Mouse (Mus musculus) intestine, embryonic 16.5 days (tissue): ENCODE measurements around the gene Itgb2l. TPM values are rescaled to one million over a fixed set of nuclear protein-coding genes. Genes with fewer than 3 reads are reported as not detected.

Source experiments
- ATAC-seq: fragments of 200-750 bp; cut with Nextera tagmentation; 2 replicates; pipeline ENCODE4 v1.8.0; 2017; ENCODE audit warnings: moderate TSS enrichment, moderate library complexity
- H3K27ac ChIP-seq: fragments of 300-500 bp; sonication (generic); 2 replicates; pipeline ENCODE4 v1.5.1; 2014; ENCODE audit warnings: mild to moderate bottlenecking, low read length
- H3K27me3 ChIP-seq: fragments of 300-500 bp; sonication (generic); replicated peaks from 2 replicates; pipeline ENCODE4 v1.6.1; 2014; ENCODE audit warnings: low read length, control low read depth, mixed read lengths; ENCODE audit not compliant: control insufficient read depth, insufficient read depth
- H3K36me3 ChIP-seq: fragments of 300-500 bp; sonication (generic); 2 replicates; pipeline ENCODE4 v1.6.1; 2014; ENCODE audit warnings: low read length, control low read depth; ENCODE audit not compliant: control insufficient read depth, insufficient read depth
- H3K4me1 ChIP-seq: fragments of 300-500 bp; sonication (generic); 2 replicates; pipeline ENCODE4 v1.6.1; 2014; ENCODE audit warnings: low read length, control low read depth, mixed read lengths; ENCODE audit not compliant: control insufficient read depth, insufficient read depth
- H3K4me2 ChIP-seq: fragments of 300-500 bp; sonication (generic); 2 replicates; pipeline ENCODE4 v1.6.1; 2014; ENCODE audit warnings: low read depth, low read length, control low read depth
- H3K4me3 ChIP-seq: fragments of 300-500 bp; sonication (generic); 2 replicates; pipeline ENCODE4 v1.5.1; 2014; ENCODE audit warnings: mild to moderate bottlenecking, low read length
- H3K9ac ChIP-seq: fragments of 300-500 bp; sonication (generic); 2 replicates; pipeline ENCODE4 v1.6.1; 2014; ENCODE audit warnings: low read depth, low read length
- H3K9me3 ChIP-seq: fragments of 300-500 bp; sonication (generic); 2 replicates; pipeline ENCODE4 v1.6.1; 2016; ENCODE audit warnings: low read length, control low read depth; ENCODE audit not compliant: control insufficient read depth
- whole genome bisulfite sequencing: fragments of 180-500 bp; shearing (Covaris S2); extraction: QIAGEN DNeasy Blood & Tissue Kit; methylation state at CpG from one replicate; pipeline ENCODE4 v1.1.7; 2014; 5-methylcytosine and 5-hydroxymethylcytosine counted together
- polyA plus RNA-seq: library from polyadenylated mRNA; unstranded; fragments of >200 nt; fragmentation: Nextera tagmentation; extraction: Ambion mirVana; gene quantifications from 2 replicates; pipeline ENCODE4 v1.2.1, GENCODE M21; 2015

Itgb2l gene
- polyA plus RNA-seq, 1 experiment from 2014 or later: 0.32 TPM

GRCm38 (mm10) chr16:96378111-96378510 lies 65.3 kb downstream of the Itgb2l start:
- H3K4me3 ChIP-seq: no peak overlapping the region
- ATAC-seq: no peak
- 87% methylated on average over 10 of the region's 10 CpGs for WGBS
- no peaks in the 10 kb centered on the region for H3K36me3 ChIP-seq
- no peak overlapping the region for H3K27ac ChIP-seq
- no peaks in the 10 kb centered on the region for H3K4me1 ChIP-seq
- H3K27me3 ChIP-seq: no peaks in the 10 kb centered on the region
- H3K9me3 ChIP-seq: no peaks in the 10 kb centered on the region
- no peak overlapping the region for H3K9ac ChIP-seq
- no peak overlapping the region for H3K4me2 ChIP-seq

GRCm38 (mm10) chr16:96376342-96376741 lies 67.1 kb downstream of the Itgb2l start:
- no peak for ATAC-seq
- Histone ChIP-seq H3K4me1 (peaks cover 4% of the 10 kb centered on the region; the same call in 1 of the 2 replicates), H3K27me3 (no peaks in the 10 kb centered on the region), H3K27ac (no peak overlapping the region), H3K4me3 (no peak overlapping the region), H3K9ac (no peak overlapping the region), H3K4me2 (no peak overlapping the region), H3K9me3 (no peaks in the 10 kb centered on the region), H3K36me3 (no peaks in the 10 kb centered on the region)
- WGBS: 33% methylated on average over 7 of the region's 7 CpGs

DNA sequence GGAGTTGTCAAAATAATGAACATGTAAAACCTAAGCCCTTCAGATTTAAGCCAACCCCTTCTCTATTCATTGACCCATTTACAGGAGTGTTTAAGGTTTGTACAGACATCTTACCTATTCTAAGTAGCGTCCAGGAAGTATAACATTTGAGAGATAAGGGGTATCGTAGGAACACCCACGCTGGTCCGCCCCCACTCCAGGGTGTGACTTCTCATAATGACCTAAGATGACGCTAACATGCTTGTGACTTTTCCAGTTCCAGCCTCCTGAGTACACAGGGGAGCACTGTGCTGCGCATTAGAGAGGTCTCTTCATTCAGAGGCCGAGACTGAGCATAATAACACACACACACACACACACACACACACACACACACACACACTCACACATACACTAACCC lies 67.9 kb downstream of the Itgb2l start:
- H3K9ac ChIP-seq: no peak overlapping the region
- no peaks in the 10 kb centered on the region for H3K36me3 ChIP-seq
- peaks cover 8% of the 10 kb centered on the region for H3K4me1 ChIP-seq
- no peaks in the 10 kb centered on the region for H3K27me3 ChIP-seq
- WGBS: 64% methylated on average over 7 of the region's 7 CpGs
- peak; percentile 22; the same call in 1 of the 2 replicates for ATAC-seq
- no peak overlapping the region for H3K27ac ChIP-seq
- no peak overlapping the region for H3K4me2 ChIP-seq
- H3K9me3 ChIP-seq: no peaks in the 10 kb centered on the region
- no peak overlapping the region for H3K4me3 ChIP-seq

GRCm38 (mm10) chr16:96372752-96373118 lies 70.7 kb downstream of the Itgb2l start:
- peak; percentile 66 for ATAC-seq
- Histone ChIP-seq H3K4me2 (no peak overlapping the region), H3K4me3 (no peak overlapping the region), H3K36me3 (no peaks in the 10 kb centered on the region), H3K9ac (no peak overlapping the region), H3K27ac (no peak overlapping the region), H3K27me3 (no peaks in the 10 kb centered on the region), H3K9me3 (no peaks in the 10 kb centered on the region), H3K4me1 (peaks cover 15% of the 10 kb centered on the region)
- WGBS: 60% methylated on average over 8 of the region's 8 CpGs

Other genes with a start within 250 kb of the Itgb2l start
- 31.6 and 33.1 TPM in 2 replicates for gene Sh3bgr, start 243.2 kb downstream of the Itgb2l start, polyA plus RNA-seq
- 1.4 and 2.1 TPM in 2 replicates for gene B3galt5, start 207.8 kb downstream of the Itgb2l start, polyA plus RNA-seq
- gene Pcp4, start 24.0 kb upstream of the Itgb2l start, polyA plus RNA-seq: 42.6 and 48.1 TPM in 2 replicates